Mouse (Mus musculus): ENCODE results near the gene Lcn4.

DNA sequence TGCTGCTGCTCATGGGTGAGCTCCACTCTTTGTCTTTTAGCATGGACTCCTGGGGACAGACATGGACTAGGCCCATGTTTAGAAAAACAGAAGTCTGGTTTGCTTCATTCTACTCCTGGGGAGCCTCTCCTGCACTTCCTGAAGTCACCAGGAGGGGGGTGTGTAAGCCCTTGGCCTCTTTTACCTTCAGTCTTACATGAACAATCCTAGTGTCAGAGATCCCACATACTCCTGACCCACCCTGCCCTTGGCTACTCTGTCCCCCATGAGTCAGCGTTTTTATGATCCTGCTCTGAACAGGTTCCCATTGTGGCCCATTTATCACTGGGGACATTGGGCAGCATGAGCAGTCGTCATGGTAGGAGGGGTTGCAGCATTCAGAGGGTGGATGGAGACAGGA is 27.1 kb downstream of the Lcn4 start:
- TF ChIP-seq CTCF (IDR thresholded peaks at IDR 0.05; ENCODE audit: low read depth, low read length), result peak; percentile 68
- no peak for TF ChIP-seq GATA1 (IDR thresholded peaks at IDR 0.05; ENCODE audit: borderline replicate concordance, low read length)
- TF ChIP-seq TAL1 (conservative IDR thresholded peaks at IDR 0.05; ENCODE audit: low read depth, low read length), result no peak
- no peak for TF ChIP-seq POLR2AphosphoS5 (IDR thresholded peaks at IDR 0.05; ENCODE audit: insufficient replicate concordance, low read depth, low read length)

All from G1E (cell line).